Mouse (Mus musculus): ENCODE measurements around the gene Olfr466. TPM values are rescaled to one million over a fixed set of nuclear protein-coding genes. Genes with fewer than 3 reads are reported as not detected.

Olfr466 gene
- total and polyA plus RNA-seq, 3 experiments = not detected

DNA sequence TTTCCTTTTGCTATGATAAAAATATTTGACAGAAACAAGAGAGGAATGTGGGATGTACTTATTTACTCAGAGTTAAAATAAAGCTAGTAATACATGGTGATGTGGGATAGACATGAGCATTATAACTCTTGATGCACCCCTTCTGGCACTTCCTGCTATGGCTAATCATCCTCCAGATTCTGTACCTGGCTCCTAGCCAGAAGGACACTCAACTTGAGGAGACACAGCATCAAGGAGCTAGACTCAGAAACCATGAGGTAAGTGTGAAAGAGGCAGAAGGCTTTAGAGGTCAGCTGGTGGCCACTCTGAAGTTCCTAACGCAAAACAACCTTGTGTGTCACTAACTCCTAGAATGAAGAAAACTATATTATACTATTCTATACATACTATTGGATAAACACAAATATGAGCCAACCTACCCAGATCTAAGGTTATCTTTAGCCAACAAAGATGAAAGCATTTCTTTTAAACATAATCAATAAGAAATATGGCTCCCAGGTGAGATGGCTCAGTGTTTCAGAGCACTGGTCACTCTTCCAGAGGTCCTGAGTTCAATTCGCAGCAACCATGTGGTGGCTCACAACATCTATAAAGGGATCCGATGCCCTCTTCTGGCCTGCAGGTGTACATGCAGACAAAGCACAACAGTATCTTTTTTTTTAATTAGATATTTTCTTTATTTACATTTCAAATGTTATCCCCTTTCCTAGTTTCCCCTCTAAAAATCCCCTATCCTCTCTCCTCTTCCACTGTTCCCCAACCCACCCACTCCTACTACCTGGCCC, 22.8 kb upstream of the Olfr466 start (continued):
- TF ChIP-seq MXI1 (IDR thresholded peaks at IDR 0.05; ENCODE audit: low read depth, low read length) (0 out of 2 replicates have a peak, but pooled peaks have one; percentile 34), BHLHE40 (IDR thresholded peaks at IDR 0.05; ENCODE audit: borderline replicate concordance, low read depth, low read length) (no peak), EP300 (IDR thresholded peaks at IDR 0.05; ENCODE audit: low read depth in 1 of 2, low read length in 2 of 2) (peak in 1 of 2 experiments; percentile 27; a peak in 1 of 4 replicates), MAZ (IDR thresholded peaks at IDR 0.05; ENCODE audit: low read depth, low read length) (no peak), CHD1 (IDR thresholded peaks at IDR 0.05; ENCODE audit: low read depth, low read length) (no peak)

DNA sequence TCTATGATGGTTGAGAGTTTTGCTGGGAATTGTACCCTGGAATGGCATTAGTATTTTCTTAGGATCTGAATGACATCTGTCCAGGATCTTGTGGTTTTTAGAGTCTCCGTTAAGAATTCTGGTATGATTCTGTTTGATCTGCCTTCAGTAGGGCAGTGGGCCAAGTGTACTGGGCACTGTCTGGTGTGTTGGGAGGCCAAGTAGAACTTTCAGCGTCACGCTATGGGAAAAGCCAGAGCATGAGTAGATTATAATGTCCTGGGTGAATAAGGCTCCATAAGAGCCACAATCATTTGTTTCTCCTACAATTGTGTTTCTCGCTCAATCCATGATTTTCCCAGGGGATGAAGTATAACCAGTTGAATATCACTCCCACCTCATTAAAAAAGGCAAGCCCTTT, 12.3 kb upstream of the Olfr466 start, which contains the start of gene Olfr465-ps1:
Gene Olfr465-ps1, plus strand, starts transcription at position 301 of the 400 bp plus-strand sequence.
- Histone ChIP-seq H3K9me3 (replicated peaks; ENCODE audit: insufficient read depth, low read length) (no peaks in the 10 kb centered on the region), H3K79me2 (ENCODE audit: control insufficient read depth, insufficient read depth, low read length, poor library complexity) (no peaks in the 10 kb centered on the region), H3K27ac (ENCODE audit: control insufficient read depth, low read depth, low read length) (no peak within 1 kb of the TSS), H3K4me3 (ENCODE audit: control insufficient read depth in 1 of 2, insufficient read depth in 1 of 2, low read depth in 2 of 2, low read length in 2 of 2) (no peak within 1 kb of the TSS), H3K4me1 (ENCODE audit: control insufficient read depth in 1 of 2, insufficient read depth in 2 of 2, low read length in 2 of 2) (no peaks in the 10 kb centered on the region), H3K9ac (ENCODE audit: control insufficient read depth, low read depth, low read length, poor library complexity, severe bottlenecking) (no peak within 1 kb of the TSS), H3K27me3 (ENCODE audit: control insufficient read depth in 1 of 2, insufficient read depth in 2 of 2, low read length in 2 of 2) (no peaks in the 10 kb centered on the region), H3K36me3 (ENCODE audit: control insufficient read depth in 1 of 2, insufficient read depth in 2 of 2, low read length in 2 of 2) (no peaks in the 10 kb centered on the region)
- TF ChIP-seq KAT2A (conservative IDR thresholded peaks at IDR 0.05; ENCODE audit: low read depth, low read length) = no peak
- TF ChIP-seq RCOR1 (IDR thresholded peaks at IDR 0.05; ENCODE audit: low read depth, low read length) = no peak
- no peak for TF ChIP-seq NRF1 (IDR thresholded peaks at IDR 0.05; ENCODE audit: insufficient read depth, low read depth, low read length, poor library complexity, severe bottlenecking)
- TF ChIP-seq CHD1 (IDR thresholded peaks at IDR 0.05; ENCODE audit: low read depth, low read length) = no peak
- TF ChIP-seq MYC (IDR thresholded peaks at IDR 0.05; ENCODE audit: low read depth, low read length) = no peak
- TF ChIP-seq RAD21 (IDR thresholded peaks at IDR 0.05; ENCODE audit: low read depth, low read length) = no peak
- no peak for DNase-seq (ENCODE audit: low read depth, low spot score)

DNA sequence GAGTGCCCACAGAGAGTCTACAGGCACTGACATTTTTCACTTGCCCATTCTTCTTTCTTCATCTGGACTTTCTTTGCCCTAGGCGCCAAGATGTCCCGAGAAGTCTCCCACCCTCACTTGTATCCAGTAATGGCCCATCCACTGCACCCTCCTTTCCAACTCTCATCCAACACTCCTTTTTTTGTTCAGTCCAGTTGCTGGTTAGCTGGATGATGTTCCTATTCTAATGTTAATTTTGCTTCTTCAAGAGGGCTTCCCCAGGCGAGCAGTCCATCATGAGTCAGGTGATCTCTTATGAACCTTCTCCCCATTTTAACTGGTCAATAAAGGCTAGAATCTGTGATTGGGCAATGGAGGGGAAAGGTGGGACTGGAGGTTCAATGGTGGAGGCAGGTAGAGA, 24.1 kb downstream of the Olfr466 start:
- no peak overlapping the region for H3K9ac ChIP-seq (ENCODE audit: control insufficient read depth, low read depth, low read length, poor library complexity, severe bottlenecking)
- no peaks in the 10 kb centered on the region for H3K9me3 ChIP-seq (replicated peaks; ENCODE audit: insufficient read depth, low read length)
- DNase-seq (ENCODE audit: low read depth, low spot score) = no peak
- H3K27ac ChIP-seq (ENCODE audit: control insufficient read depth, low read depth, low read length) = no peak overlapping the region
- no peak overlapping the region for H3K4me3 ChIP-seq (ENCODE audit: control insufficient read depth in 1 of 2, insufficient read depth in 1 of 2, low read depth in 2 of 2, low read length in 2 of 2)
- H3K36me3 ChIP-seq (ENCODE audit: control insufficient read depth in 1 of 2, insufficient read depth in 2 of 2, low read length in 2 of 2) = no peaks in the 10 kb centered on the region
- TF ChIP-seq GABPA (IDR thresholded peaks at IDR 0.05; ENCODE audit: low read depth, low read length) (no peak), MAZ (IDR thresholded peaks at IDR 0.05; ENCODE audit: low read depth, low read length) (no peak)
- H3K79me2 ChIP-seq (ENCODE audit: control insufficient read depth, insufficient read depth, low read length, poor library complexity) = no peaks in the 10 kb centered on the region
- no peaks in the 10 kb centered on the region for H3K27me3 ChIP-seq (ENCODE audit: control insufficient read depth in 1 of 2, insufficient read depth in 2 of 2, low read length in 2 of 2)
- H3K4me1 ChIP-seq (ENCODE audit: control insufficient read depth in 1 of 2, insufficient read depth in 2 of 2, low read length in 2 of 2) = no peaks in the 10 kb centered on the region
